Mouse (Mus musculus) cerebellum, adult (tissue): ENCODE data around the gene Cpsf6.
"Not testable (repeated sequence)": the region's sequence is repeated elsewhere in the genome, so short reads cannot be mapped to it uniquely, and the experiment has no call there.

Experiments used
- ATAC-seq: cut with Nextera tagmentation; 2 replicates; pipeline ENCODE4 v1.9.2; 2017; ENCODE audit warnings: mild to moderate bottlenecking, moderate library complexity, mixed read lengths; ENCODE audit not compliant: insufficient number of reproducible peaks, low FRiP score, low TSS enrichment

Cpsf6 gene

GRCm38 (mm10) chr10:117402403-117403333 lies 22.9 kb upstream of the Cpsf6 start:
- no peak for ATAC-seq

- ATAC-seq = no peak
These were observed 21.5 kb upstream of the Cpsf6 start for GRCm38 (mm10) chr10:117401364-117401763.

GRCm38 (mm10) chr10:117400246-117400954 lies 20.6 kb upstream of the Cpsf6 start:
- no peak for ATAC-seq

GRCm38 (mm10) chr10:117399839-117400238 lies 20.0 kb upstream of the Cpsf6 start:
- no peak for ATAC-seq

GRCm38 (mm10) chr10:117399196-117399595 lies 19.4 kb upstream of the Cpsf6 start:
- ATAC-seq = no peak

GRCm38 (mm10) chr10:117398044-117398780 lies 18.4 kb upstream of the Cpsf6 start:
- no peak for ATAC-seq

GRCm38 (mm10) chr10:117397106-117397625 lies 17.4 kb upstream of the Cpsf6 start:
- no peak for ATAC-seq

- ATAC-seq = no peak
These were observed 16.7 kb upstream of the Cpsf6 start for GRCm38 (mm10) chr10:117396386-117397048.

GRCm38 (mm10) chr10:117395801-117396200 lies 16.0 kb upstream of the Cpsf6 start:
- no peak for ATAC-seq

- ATAC-seq = no peak
These were observed 15.1 kb upstream of the Cpsf6 start for GRCm38 (mm10) chr10:117394738-117395550.

GRCm38 (mm10) chr10:117393891-117394395 lies 14.1 kb upstream of the Cpsf6 start:
- no peak for ATAC-seq

GRCm38 (mm10) chr10:117393196-117393890 lies 13.5 kb upstream of the Cpsf6 start:
- no peak for ATAC-seq

GRCm38 (mm10) chr10:117392832-117393195 lies 13.0 kb upstream of the Cpsf6 start:
- ATAC-seq = no peak

- ATAC-seq = not testable (repeated sequence)
These were observed 12.6 kb upstream of the Cpsf6 start for GRCm38 (mm10) chr10:117392397-117392796.

- ATAC-seq = no peak
These were observed 12.0 kb upstream of the Cpsf6 start for GRCm38 (mm10) chr10:117391801-117392200.

GRCm38 (mm10) chr10:117391057-117391456 lies 11.2 kb upstream of the Cpsf6 start:
- ATAC-seq = no peak

GRCm38 (mm10) chr10:117389904-117390875 lies 10.4 kb upstream of the Cpsf6 start:
- no peak for ATAC-seq
